Mouse (Mus musculus) embryo, embryonic 11 days (tissue): Measurements from ENCODE around the gene Gm21973.
A peak's percentile ranks its signal among the peaks of the same experiment; 100 is the strongest.

Experiments used
- DNase-seq: peaks from one replicate; pipeline ENCODE4 v3.0.0-alpha.2; 2015

The Gm21973 gene

DNA sequence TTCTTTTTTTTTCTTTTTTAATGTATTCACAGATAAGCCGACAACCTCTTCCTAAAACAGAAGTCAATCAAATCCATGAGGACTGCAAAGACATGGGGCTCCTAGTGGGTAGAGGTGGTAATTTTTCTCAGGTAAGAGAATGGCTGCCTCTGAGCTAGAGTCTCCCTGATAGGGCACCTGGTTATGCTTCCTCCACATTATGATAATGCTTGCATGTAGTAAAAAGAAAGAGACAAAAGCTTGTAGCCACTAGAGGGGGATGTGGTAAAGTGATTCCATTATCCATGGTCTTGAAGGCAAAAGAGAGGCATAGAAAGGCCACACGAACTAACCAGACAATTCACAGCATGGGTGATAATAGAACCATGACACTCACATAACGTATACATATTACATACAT, 75.2 kb downstream of the Gm21973 start:
- peak; percentile 50 for DNase-seq

DNA sequence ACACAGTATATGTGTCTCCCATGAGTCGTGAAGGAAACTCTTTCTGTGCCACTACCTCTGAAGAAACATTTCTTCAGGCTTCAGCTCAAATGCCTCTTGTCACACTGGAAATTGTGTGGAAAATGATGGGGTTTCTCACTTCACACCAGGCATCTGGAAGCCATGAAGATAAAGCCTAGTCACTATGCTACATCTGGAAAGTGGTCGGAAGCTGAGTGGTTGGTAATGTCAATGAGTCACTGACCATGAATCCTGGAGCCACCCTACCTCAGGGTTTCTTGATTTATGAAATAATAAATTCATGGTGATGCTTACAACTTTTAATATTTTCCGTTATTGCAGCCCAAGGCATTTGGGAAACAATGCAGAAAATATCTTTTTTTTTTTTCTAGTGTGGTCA, 84.7 kb downstream of the Gm21973 start:
- no peak for DNase-seq

DNA sequence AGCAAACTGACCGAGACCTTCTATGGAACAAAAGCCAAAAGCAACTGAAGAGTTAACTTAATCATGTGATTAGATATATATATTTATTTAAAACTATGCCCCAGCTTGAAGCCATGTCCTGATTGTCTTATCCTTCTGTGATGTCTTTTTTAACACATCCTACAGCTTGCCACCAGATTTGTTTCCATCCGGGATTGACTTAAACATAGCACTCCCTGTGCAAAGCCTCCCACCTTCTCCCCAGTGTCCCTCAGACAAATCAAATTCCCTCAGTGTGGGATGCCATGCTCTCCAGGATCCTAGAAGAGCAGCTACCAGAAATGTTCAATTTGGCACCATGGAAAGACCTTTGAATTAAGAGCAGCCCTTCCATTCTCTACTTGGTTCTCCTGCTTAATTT, 85.7 kb downstream of the Gm21973 start:
- no peak for DNase-seq

DNA sequence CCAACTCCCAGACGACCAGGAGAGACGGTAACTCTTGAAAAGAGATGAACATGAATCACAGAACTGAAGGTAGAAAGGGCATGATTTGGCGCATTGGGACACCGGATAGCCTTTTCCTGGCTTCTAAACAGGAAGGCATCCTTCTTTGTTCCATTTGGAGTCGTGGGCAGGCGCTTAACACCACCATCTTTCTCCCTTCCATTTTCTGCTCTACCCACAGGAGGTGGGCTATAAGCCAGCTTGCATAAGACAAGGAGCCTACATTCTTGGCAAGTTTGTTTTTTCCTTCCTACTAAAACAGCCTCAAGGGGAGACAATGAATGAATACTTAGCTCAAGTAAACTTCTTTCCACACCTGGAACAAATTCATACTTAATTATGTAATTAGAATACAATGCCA, 88.5 kb downstream of the Gm21973 start:
- no peak for DNase-seq

DNA sequence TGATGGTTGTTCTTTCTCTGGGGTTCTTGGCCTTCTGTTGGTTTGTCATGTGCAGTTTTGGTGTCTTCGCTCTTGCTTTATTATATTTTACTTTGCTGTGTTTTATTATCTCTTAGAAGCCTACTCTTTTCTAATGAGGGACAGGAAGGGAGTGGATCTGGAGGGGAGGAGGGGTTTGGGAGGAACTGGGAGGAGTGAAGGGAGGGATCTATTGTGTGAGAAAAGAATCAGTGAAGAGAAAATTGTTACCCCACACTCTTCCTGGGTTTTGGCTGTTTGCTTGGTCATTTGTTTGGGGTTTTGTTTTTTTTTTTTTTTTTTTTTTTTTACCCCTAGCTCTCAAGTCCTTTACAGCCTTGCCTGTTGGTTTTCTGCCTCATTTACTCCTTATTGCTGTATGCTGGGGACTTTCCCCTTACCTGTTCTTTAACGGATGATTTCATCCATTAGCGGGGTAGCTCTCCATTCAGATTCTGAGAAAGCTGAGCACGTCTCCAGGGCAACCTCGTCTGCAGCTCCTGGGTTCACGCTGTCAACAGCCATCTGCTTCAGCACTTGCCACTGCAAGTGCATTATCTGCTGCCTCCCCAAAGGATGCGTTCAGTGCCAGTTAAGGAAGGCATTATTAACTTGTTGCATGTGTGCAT, 96.1 kb downstream of the Gm21973 start:
- peak; percentile 49 for DNase-seq

DNA sequence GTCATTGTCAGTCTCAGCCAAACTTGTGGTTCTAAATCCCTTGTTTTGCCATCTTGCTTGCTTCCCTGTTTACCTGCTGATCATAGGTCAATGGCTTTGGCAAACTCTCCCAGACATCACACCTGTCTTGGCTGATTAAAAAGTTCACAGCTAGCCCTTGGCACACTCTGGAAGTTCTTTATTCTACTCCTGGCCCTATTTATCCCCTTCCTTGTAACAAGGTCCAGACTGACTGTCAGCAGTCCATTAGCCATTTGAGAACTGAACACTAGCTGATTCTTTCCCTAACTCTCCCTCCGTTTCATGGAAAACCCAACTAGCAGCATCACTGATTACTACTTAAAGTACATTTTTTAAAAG, 96.6 kb downstream of the Gm21973 start:
- no peak for DNase-seq
